Mouse (Mus musculus): Measurements from ENCODE around the gene Braf.
A peak's percentile ranks its signal among the peaks of the same experiment; 100 is the strongest.
"Not testable (repeated sequence)": the region's sequence is repeated elsewhere in the genome, so short reads cannot be mapped to it uniquely, and the experiment has no call there.

The Braf gene

GRCm38 (mm10) chr6:39724866-39725711, at the start of gene Braf:
Gene Braf, minus strand, starts transcription at chr6:39725463.
- DNase-seq (ENCODE audit: low read depth, low spot score), result peak; percentile 74

GRCm38 (mm10) chr6:39775029-39775428, 49.8 kb upstream of the Braf start:
- no peak for DNase-seq (ENCODE audit: low read depth, low spot score)

- DNase-seq (ENCODE audit: low read depth, low spot score), result no peak
Measured at GRCm38 (mm10) chr6:39757229-39757628, 32.0 kb upstream of the Braf start.

GRCm38 (mm10) chr6:39749881-39750280, 24.6 kb upstream of the Braf start:
- no peak for DNase-seq (ENCODE audit: low read depth, low spot score)

- no peak for DNase-seq (ENCODE audit: low read depth, low spot score)
Measured at GRCm38 (mm10) chr6:39747094-39747493, 21.8 kb upstream of the Braf start.

- DNase-seq (ENCODE audit: low read depth, low spot score), result no peak
Measured at GRCm38 (mm10) chr6:39745456-39745855, 20.2 kb upstream of the Braf start.

GRCm38 (mm10) chr6:39739698-39740097, 14.4 kb upstream of the Braf start:
- DNase-seq (ENCODE audit: low read depth, low spot score), result not testable (repeated sequence)

- no peak for DNase-seq (ENCODE audit: low read depth, low spot score)
Measured at GRCm38 (mm10) chr6:39728095-39728494, 2.8 kb upstream of the Braf start.

GRCm38 (mm10) chr6:39726149-39726548, 886 bp upstream of the Braf start:
- no peak for DNase-seq (ENCODE audit: low read depth, low spot score)

GRCm38 (mm10) chr6:39724542-39724865, 759 bp downstream of the Braf start:
- peak; percentile 56 for DNase-seq (ENCODE audit: low read depth, low spot score)

GRCm38 (mm10) chr6:39724071-39724470, 1.2 kb downstream of the Braf start:
- peak; percentile 34 for DNase-seq (ENCODE audit: low read depth, low spot score)

- no peak for DNase-seq (ENCODE audit: low read depth, low spot score)
Measured at GRCm38 (mm10) chr6:39718567-39718966, 6.7 kb downstream of the Braf start.

GRCm38 (mm10) chr6:39717049-39717448, 8.2 kb downstream of the Braf start:
- DNase-seq (ENCODE audit: low read depth, low spot score), result peak; percentile 46

- DNase-seq (ENCODE audit: low read depth, low spot score), result peak; percentile 26
Measured at GRCm38 (mm10) chr6:39714341-39714740, 10.9 kb downstream of the Braf start.

- DNase-seq (ENCODE audit: low read depth, low spot score), result no peak
Measured at GRCm38 (mm10) chr6:39713399-39713798, 11.9 kb downstream of the Braf start.

GRCm38 (mm10) chr6:39705625-39706024, 19.6 kb downstream of the Braf start:
- no peak for DNase-seq (ENCODE audit: low read depth, low spot score)

GRCm38 (mm10) chr6:39693126-39693525, 32.1 kb downstream of the Braf start:
- DNase-seq (ENCODE audit: low read depth, low spot score), result no peak

GRCm38 (mm10) chr6:39686839-39687238, 38.4 kb downstream of the Braf start:
- not testable (repeated sequence) for DNase-seq (ENCODE audit: low read depth, low spot score)

GRCm38 (mm10) chr6:39681795-39682194, 43.5 kb downstream of the Braf start:
- DNase-seq (ENCODE audit: low read depth, low spot score), result no peak

GRCm38 (mm10) chr6:39680524-39680923, 44.7 kb downstream of the Braf start:
- no peak for DNase-seq (ENCODE audit: low read depth, low spot score)

- DNase-seq (ENCODE audit: low read depth, low spot score), result no peak
Measured at GRCm38 (mm10) chr6:39678241-39678640, 47.0 kb downstream of the Braf start.

- no peak for DNase-seq (ENCODE audit: low read depth, low spot score)
Measured at GRCm38 (mm10) chr6:39675081-39675480, 50.2 kb downstream of the Braf start.

GRCm38 (mm10) chr6:39611296-39611695, 114.0 kb downstream of the Braf start:
- DNase-seq (ENCODE audit: low read depth, low spot score), result no peak

- peak; percentile 19 for DNase-seq (ENCODE audit: low read depth, low spot score)
Measured at GRCm38 (mm10) chr6:39610207-39610606, 115.1 kb downstream of the Braf start.
